Mouse (Mus musculus) forelimb bud, embryonic 11.5 days (tissue): ENCODE results near the gene Tyms.
"Not testable (repeated sequence)": the region's sequence is repeated elsewhere in the genome, so short reads cannot be mapped to it uniquely, and the experiment has no call there.

ENCODE experiments used
- DNase-seq: peaks from one replicate; pipeline ENCODE4 v3.0.0-alpha.2; 2012; ENCODE audit warnings: low read depth, low spot score

The Tyms gene

DNA sequence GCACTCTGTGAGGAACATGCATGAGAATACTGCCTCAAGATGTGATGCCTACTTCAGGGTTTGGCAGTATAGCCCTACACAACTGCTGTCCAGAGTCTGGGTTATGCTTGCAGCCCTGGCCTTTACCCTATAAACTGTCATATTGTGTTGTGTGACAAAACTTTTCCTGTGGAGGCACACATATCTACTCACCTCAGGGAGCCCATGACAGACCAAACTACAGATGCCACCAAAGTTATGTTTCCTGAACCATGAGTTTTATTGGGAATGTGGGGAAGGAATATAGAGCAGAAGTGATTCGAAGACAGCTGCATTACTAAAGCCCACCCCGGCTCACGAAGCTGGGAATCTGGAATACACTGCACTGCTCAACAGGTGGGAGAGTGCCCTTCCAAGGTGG lies 29.9 kb upstream of the Tyms start:
- DNase-seq: no peak

DNA sequence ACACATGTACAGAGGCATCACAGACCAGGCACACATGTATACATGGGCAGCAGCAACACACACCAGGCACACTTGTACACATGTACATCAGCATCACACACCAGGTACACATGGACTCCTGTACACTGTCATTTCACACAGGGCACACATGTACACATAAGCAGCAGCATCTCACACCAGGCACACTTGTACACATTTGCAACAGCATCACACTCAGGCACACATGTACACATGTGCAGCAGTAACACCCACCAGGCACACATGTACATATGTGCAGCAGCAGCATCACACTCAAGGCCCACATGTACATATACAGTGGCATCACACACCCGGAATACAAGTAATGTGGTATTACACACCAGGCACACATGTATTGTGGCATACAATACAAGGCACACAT lies 24.8 kb upstream of the Tyms start:
- DNase-seq: no peak

DNA sequence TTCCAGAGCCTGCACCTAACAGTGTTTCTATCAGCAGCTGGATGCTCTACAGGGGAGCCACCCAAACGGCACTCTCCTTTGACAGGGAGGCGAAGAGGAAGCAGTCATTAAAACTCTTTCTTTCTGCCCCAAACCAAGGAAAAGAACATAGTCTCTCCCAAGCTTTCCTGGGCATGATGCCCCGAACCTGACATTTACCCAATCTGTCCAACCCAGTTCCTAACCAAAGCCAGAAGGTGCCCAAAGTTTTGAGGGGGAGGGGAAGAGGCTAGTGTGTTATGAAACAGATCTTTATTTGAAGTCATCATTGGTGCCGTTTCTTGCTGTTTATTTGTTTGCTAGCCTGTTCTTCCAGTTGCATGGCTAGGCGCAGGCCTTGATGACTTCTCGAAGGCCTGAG lies 22.3 kb upstream of the Tyms start:
- DNase-seq: no peak

DNA sequence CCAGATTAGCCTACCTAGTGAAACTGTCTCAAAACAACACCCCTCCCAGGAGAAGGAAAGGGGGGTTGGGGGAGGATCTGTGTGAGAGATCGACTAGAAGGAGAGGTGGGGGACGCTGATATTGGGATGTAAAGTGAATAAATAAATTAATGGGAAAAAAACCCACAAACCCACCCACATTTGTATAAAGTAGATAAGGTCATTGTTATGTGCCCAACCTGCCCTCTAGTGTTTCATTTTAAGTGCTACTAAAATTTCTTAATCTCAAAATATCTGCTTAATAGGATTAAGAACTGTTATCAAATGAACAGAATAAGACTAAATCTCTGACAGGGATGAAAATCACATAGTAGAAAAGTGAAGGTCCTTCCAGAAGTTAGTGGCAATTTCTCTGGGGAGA lies 21.0 kb upstream of the Tyms start:
- DNase-seq: no peak

DNA sequence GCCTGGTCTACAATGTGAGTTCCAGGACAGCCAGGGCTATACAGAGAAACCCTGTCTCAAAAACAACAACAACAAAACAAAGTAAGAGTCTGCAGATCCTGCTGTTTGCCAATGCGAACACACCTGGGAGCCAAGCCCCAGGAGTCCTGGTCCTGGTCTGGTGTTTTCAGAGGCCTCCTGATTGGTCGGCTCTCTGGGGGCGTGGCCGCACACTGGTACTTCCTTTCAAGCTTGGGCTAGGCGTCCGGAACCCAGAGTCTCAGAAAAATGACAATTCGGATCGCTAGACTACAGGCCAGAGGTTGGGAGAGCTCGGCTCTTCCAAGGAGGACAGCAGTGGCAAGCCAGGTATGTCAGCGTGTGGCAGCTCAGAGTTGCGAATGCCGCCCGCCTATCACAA lies 19.3 kb upstream of the Tyms start:
- no peak for DNase-seq

DNA sequence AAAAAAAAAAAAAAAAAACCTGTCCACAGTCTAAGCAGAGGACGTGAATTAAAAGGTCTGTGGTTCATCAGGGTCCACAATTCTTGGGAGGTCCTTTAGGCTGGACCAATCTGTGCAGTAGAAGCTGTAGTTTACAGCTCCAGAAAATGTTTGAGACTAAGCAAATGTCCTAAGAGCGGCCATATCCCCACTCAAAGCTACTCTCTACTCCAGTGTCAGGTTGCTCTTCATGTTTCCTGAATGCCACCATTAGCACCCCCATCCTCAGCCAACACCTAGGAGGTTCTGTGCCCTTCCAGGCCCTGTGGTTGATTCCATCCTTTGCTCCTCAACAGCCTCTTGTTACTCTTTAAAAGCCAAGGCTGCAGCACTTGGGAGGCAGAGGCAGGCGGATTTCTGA lies 1.0 kb downstream of the Tyms start:
- no peak for DNase-seq

DNA sequence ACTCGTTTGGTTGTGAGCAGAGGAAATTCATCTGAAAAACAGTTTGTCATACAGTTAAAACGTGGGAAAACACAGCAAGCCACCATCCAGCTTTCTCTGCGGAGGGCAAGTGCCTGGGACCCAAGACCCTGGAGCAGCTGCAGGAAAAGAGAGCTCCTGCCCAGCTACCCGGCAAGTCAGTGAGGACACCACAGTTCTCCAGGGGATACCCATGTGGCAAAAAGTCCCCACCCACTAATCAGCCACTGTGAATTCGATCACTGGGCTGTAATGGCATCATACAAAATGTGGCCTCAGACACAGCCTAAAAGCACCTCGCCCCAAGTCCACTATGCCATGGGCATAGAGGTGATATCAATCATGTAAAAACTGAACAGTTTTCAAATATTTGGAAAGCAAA lies 1.7 kb downstream of the Tyms start:
- no peak for DNase-seq

DNA sequence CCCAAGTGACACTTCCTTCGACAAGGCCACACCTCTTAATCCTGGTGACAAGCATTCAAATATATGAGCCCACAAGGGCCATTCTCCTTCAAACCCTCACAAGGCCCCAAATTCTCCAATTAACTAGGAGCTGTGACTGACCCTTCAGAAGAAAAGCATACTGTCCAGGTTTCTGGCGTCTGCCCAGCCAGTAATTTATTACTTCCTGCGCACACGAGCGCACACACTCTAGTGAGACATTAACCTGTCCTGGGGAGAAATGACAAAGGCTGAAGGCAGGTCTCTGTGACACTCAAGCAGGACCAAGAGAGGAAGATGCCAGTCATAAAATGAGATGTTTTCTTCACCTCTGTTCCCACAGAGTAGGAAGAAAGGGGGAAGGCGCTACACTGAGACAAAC lies 5.7 kb downstream of the Tyms start:
- no peak for DNase-seq

DNA sequence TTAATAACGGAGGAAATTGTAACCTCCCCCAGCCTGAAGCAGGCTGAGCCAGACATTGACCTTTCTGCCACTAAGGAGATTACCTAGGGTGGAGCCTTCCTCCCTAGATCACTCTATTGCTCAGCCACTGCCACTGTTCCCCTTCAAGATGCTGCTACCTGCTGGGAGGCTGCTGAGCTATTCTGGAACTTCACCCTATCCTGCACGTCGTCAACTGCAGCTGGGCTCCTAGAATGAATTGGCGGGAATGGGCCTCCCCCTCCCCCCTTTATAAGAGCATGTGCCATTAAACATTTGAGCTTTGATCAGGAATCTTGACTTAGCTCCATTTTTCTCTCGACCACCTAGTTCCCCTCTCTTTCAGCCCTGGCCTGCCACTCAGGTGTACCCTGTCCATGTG lies 13.8 kb downstream of the Tyms start:
- not testable (repeated sequence) for DNase-seq

DNA sequence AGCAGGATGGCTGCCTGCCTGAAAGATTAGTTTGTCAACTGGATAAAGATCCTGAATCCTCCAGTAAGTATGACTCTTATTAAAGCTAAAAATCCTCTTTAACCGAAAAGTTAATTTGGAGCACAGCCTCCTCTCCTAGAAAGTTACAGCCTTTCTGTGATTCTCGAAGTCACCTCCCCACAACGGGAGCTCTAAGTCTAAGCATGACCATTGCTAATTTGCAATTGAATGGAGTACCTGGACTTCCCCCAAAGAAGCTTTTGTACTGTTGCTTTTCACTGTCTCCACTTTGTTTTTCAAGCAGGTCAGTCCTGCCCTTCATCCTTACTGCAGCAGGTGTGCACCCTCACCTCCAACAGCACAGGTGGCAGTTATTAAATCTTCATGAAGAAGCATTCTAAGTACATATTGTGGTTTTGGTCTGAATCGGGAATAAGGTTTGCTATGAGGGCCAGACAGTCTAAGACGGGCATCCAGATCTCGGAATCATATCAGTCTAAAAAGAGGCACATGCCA lies 15.1 kb downstream of the Tyms start:
- no peak for DNase-seq

DNA sequence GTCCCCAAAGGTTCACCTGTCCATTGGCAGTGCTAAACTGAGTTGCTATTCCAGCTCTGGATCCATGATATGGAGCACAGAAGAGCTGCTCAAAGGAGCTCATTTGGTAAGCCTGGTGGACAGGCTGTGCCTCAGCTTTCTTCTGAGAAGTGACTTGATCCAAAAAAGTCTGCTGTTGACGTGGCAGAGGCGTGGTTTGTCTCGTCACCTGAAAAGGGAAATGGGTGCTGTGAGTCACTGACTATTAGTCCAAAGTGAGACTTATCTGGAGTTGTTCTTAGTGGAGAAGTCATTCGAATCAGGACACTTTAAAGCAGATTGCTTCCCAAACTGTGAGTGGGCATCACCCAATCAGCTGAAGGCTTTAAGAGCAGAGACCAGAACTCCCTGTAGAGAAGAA lies 33.6 kb downstream of the Tyms start:
- not testable (repeated sequence) for DNase-seq

DNA sequence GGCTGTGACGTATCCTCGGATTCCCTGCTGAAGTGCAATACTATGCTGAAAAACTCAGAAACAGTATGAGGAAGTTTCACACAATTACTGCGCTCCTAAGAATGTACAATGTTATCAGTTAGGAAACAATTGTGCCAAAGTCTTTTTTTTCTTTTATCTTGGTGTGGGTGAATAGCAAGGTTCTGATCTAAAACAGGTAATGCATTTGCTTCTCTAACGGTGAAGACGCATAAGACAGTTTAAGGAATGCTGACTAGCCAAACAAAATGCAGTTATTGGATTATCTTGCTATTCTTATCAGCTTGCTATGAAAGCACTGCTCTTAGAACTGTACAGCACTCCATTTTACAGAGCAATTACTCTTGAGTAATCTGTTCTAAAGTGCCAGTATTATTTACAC lies 34.1 kb downstream of the Tyms start:
- not testable (repeated sequence) for DNase-seq

DNA sequence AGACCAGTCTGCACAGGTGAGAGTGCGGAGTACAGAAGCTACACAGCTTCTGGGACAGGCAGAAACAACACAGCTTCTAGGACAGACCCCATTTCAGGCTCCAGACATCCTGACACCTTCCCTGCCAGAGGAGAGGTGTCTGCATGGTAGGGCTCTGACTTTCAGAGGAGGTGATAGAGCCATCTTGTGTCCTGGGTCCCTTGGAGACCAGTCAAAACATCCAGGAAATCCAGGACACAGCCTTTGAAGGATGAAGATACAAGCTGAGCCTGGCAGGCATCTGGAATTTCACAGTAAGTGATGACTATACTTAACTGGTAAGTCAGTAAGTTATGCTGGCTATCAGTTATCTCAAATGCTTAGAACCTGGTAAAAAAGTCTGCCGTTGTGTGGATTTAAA lies 36.3 kb downstream of the Tyms start:
- not testable (repeated sequence) for DNase-seq

DNA sequence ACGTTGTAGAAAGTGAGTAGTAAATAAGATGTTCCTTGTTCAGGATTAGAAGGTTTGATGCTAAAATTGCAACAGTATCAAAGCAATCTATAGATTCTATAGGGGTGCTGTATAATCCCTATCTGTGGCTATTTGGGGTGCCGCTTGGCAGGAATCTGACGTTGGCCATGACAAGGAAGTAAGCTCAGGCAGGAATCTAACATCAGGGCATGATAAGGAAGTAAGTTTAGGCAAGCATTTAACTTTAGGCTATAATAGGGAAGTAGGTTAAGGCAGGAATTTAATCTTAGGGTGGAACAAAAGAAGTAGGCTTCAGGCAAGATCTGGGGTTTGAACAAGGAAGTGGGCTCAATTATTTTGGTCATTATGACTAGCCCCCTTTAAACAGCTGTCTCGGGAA lies 37.6 kb downstream of the Tyms start:
- DNase-seq: not testable (repeated sequence)

DNA sequence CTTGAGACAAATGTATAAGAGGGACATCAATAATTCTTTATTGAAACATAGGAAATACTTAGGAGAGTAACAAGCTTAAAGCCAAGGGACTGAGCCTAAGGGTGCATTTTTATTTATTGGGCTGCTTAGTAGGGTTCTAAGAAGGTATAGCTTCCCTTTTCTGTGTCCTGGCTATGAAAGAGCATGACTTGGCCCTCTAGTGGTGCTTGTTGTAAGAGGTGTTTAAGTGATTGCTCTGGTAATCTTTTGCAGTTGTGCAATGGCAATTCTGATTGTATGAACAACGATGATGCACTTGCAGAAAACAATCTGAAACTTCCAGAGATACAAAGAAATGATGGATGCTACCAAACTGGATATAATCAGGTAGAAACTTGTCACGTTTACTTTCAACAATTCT lies 58.8 kb downstream of the Tyms start:
- peak; percentile 10 for DNase-seq

DNA sequence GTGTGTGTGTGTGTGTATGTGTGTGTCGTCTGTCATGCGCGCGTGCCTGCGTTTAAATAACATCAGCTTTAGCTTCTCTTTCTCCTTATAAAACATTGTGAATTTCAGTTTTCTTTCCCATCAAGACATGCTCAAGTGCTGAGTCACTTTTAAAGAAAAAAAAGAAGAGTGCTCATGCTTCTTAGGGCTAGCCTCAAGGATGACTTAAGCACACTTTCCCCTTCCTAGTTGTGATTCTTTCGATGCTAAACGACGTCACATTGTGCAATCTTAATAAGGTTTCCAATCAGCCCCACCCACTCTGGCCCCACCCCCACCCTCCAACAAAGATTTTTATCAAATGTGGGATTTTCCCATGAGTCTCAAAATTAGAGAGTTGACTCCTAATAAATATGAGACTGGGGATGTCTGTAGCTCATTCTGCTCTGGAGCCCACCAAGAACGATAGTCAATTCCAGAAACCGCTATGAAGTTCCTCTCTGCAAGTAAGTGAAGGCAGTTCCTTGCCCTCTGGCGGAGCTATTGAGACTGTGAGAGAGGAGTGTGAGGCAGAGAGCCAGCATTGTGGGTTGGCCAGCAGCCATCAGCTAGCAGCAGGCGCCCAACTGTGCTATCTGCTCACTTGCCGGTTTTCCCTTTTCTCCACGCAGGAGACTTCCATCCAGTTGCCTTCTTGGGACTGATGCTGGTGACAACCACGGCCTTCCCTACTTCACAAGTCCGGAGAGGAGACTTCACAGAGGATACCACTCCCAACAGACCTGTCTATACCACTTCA lies 60.5 kb downstream of the Tyms start, which contains the start of gene Il6:
TSS of gene Il6 (plus strand) at position 389 of the 778 bp plus-strand sequence.
- DNase-seq: no peak
